Mouse (Mus musculus): ENCODE data around the gene Tmem129. TPM values are rescaled to one million over a fixed set of nuclear protein-coding genes. Genes with fewer than 3 reads are reported as not detected.

Tmem129 gene
- total RNA-seq, 4 experiments from 2014 or later, result 23.1 to 26.2 (median 24.0) TPM

Other genes with a start within 250 kb of the Tmem129 start
- not detected for gene Nkx1-1, start 224.4 kb downstream of the Tmem129 start, total RNA-seq (2022)
- gene Fam53a, start 28.8 kb downstream of the Tmem129 start, total RNA-seq (2022), result 10 to 100 TPM; 22.4 to 28.3 (median 26.2) TPM
- gene Gm9903, start 28.5 kb downstream of the Tmem129 start, total RNA-seq (2022), result under 1 TPM; 0.55 to 0.89 (median 0.76) TPM
- gene Slbp, start 5.8 kb downstream of the Tmem129 start, total RNA-seq (2022), result 10 to 100 TPM; 25.0 to 28.6 (median 26.4) TPM
- gene Tacc3, start 288 bp downstream of the Tmem129 start, total RNA-seq (2022), result 1 to 10 TPM; 5.3 to 7.5 (median 6.9) TPM
- 100 to 1,000 TPM; 103 to 113 (median 105) TPM for gene Fgfr3, start 63.3 kb upstream of the Tmem129 start, total RNA-seq (2022)
- gene Letm1, start 124.4 kb upstream of the Tmem129 start, total RNA-seq (2022), result 100 to 1,000 TPM in 1 of 4 experiments, 10 to 100 TPM in 3; 94.3 to 103 (median 95.4) TPM
- 100 to 1,000 TPM; 132 to 163 (median 146) TPM for gene Nsd2, start 162.3 kb upstream of the Tmem129 start, total RNA-seq (2022)

Measured in left cerebral cortex, adult 8-10 months (tissue).